Mouse (Mus musculus) stomach, postnatal 0 days (tissue): ENCODE measurements around the gene Bace1.
A peak's percentile ranks its signal among the peaks of the same experiment; 100 is the strongest.

Source experiments
- CTCF ChIP-seq: IDR thresholded peaks from 2 replicates; pipeline ENCODE4 v1.5.1; 2016; ENCODE audit warnings: antibody characterized with exemption, low read depth, mild to moderate bottlenecking, moderate library complexity
- EP300 ChIP-seq: optimal IDR thresholded peaks from 2 replicates; pipeline ENCODE3; 2016; ENCODE audit warnings: antibody characterized with exemption

DNA sequence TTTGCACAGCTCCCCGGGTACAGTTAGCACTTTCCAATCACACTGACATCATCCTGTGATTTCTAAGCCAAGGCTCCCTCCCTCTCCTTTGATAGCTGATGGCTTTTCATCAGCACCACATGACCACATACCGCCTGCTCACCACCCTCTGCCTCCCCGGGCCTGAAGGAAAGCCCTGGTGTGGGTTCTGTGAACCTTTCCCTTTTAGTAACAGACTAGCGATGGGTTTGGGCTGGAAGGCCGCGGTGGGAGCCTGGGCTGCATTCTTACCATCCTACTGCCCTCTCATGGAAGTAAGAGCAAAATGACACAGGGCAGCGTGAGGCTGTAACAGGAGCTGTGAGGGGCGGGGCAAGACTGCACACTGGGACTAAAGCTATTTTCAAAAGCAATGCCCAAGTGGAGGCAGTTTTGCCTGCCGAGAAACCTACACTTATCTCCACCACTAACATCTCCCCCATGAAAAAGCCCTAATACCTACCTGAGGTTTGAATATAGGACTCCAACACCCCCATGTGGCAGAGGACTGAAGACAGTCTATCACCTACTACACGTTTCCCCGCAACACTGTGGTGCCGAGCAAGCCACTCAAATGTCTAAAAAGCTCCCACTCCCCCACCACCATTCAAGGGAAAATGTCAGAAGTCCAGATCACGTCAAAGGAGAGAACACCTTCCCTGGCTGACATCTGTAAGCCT is 39.8 kb upstream of the Bace1 start:
- peak; percentile 71 for TF ChIP-seq CTCF
- no peak for TF ChIP-seq EP300
